Mouse (Mus musculus): ENCODE data around the gene Zfp423.

DNA sequence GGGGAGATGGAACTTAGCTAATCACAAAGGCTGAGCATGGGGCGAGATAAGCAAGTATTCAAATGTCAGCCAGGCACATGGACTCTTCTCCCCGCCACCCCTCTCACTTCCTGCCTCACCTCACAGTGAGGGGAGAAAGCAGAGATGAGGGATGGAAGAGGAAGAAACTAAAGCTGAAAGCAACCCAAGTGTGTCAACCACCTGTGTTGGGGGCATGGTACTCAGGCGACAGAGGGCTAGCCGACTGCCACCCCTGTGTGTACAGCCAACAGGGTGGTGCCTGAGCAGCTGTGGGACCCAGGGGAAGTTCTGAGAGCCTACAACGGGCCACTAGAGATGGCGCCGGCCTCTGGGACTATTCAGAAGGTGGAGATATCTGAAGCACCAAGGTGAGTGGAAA, 327.6 kb downstream of the Zfp423 start:
- TF ChIP-seq CTCF (conservative IDR thresholded peaks at IDR 0.05; ENCODE audit: low read length) (no peak), NANOG (IDR thresholded peaks at IDR 0.05; ENCODE audit: borderline replicate concordance, low read length) (no peak)
